Mouse (Mus musculus): ENCODE data around the gene Pih1d1. TPM values are rescaled to one million over a fixed set of nuclear protein-coding genes. Genes with fewer than 3 reads are reported as not detected.

The Pih1d1 gene
- polyA plus RNA-seq, 1 experiment: 80.3 TPM

- Histone ChIP-seq H3K4me3 (ENCODE audit: insufficient read depth, low read depth, low read length) (no peak overlapping the region), H3K4me1 (ENCODE audit: control insufficient read depth, insufficient read depth, low read length) (no peaks in the 10 kb centered on the region), H3K27ac (ENCODE audit: insufficient read depth, low read depth, low read length) (no peak overlapping the region), H3K27me3 (replicated peaks; ENCODE audit: control insufficient read depth, insufficient read depth, low read length) (no peaks in the 10 kb centered on the region), H3K36me3 (ENCODE audit: control insufficient read depth, insufficient read depth, low read length) (no peaks in the 10 kb centered on the region)
- DNase-seq: no peak
- TF ChIP-seq POLR2A (IDR thresholded peaks at IDR 0.05; ENCODE audit: low read depth, low read length) (no peak), CTCF (conservative IDR thresholded peaks at IDR 0.05; ENCODE audit: insufficient read depth, insufficient read length, low read depth, low read length) (no peak)
- WGBS: 88% methylated on average over 9 of the region's 9 CpGs
Measured at GRCm38 (mm10) chr7:45155590-45155989, 1.5 kb downstream of the Pih1d1 start.

- H3K36me3 ChIP-seq (ENCODE audit: control insufficient read depth, insufficient read depth, low read length): no peaks in the 10 kb centered on the region
- H3K4me3 ChIP-seq (ENCODE audit: insufficient read depth, low read depth, low read length): no peak overlapping the region
- WGBS: 94% methylated on average over 15 of the region's 15 CpGs
- H3K27ac ChIP-seq (ENCODE audit: insufficient read depth, low read depth, low read length): no peak overlapping the region
- H3K4me1 ChIP-seq (ENCODE audit: control insufficient read depth, insufficient read depth, low read length): no peaks in the 10 kb centered on the region
- H3K27me3 ChIP-seq (replicated peaks; ENCODE audit: control insufficient read depth, insufficient read depth, low read length): no peaks in the 10 kb centered on the region
- TF ChIP-seq CTCF (conservative IDR thresholded peaks at IDR 0.05; ENCODE audit: insufficient read depth, insufficient read length, low read depth, low read length): no peak
- TF ChIP-seq POLR2A (IDR thresholded peaks at IDR 0.05; ENCODE audit: low read depth, low read length): no peak
- no peak for DNase-seq
Measured at GRCm38 (mm10) chr7:45156206-45156605, 2.1 kb downstream of the Pih1d1 start.

- Histone ChIP-seq H3K27me3 (replicated peaks; ENCODE audit: control insufficient read depth, insufficient read depth, low read length) (no peaks in the 10 kb centered on the region), H3K4me1 (ENCODE audit: control insufficient read depth, insufficient read depth, low read length) (no peaks in the 10 kb centered on the region; the same call in 1 of the 2 replicates), H3K36me3 (ENCODE audit: control insufficient read depth, insufficient read depth, low read length) (no peaks in the 10 kb centered on the region), H3K4me3 (ENCODE audit: insufficient read depth, low read depth, low read length) (no peak overlapping the region), H3K27ac (ENCODE audit: insufficient read depth, low read depth, low read length) (no peak overlapping the region)
- 87% methylated on average over 14 of the region's 14 CpGs for WGBS
- DNase-seq: no peak
- TF ChIP-seq CTCF (conservative IDR thresholded peaks at IDR 0.05; ENCODE audit: insufficient read depth, insufficient read length, low read depth, low read length) (no peak), POLR2A (IDR thresholded peaks at IDR 0.05; ENCODE audit: low read depth, low read length) (no peak)
Measured at GRCm38 (mm10) chr7:45157459-45157858, 3.4 kb downstream of the Pih1d1 start.

GRCm38 (mm10) chr7:45158991-45159390, 4.9 kb downstream of the Pih1d1 start:
- TF ChIP-seq CTCF (conservative IDR thresholded peaks at IDR 0.05; ENCODE audit: insufficient read depth, insufficient read length, low read depth, low read length) (no peak), POLR2A (IDR thresholded peaks at IDR 0.05; ENCODE audit: low read depth, low read length) (no peak)
- no peak overlapping the region for H3K27ac ChIP-seq (ENCODE audit: insufficient read depth, low read depth, low read length)
- H3K36me3 ChIP-seq (ENCODE audit: control insufficient read depth, insufficient read depth, low read length): no peaks in the 10 kb centered on the region

GRCm38 (mm10) chr7:45160316-45160800, 6.3 kb downstream of the Pih1d1 start:
- no peaks in the 10 kb centered on the region for H3K27me3 ChIP-seq (replicated peaks; ENCODE audit: control insufficient read depth, insufficient read depth, low read length)
- no peaks in the 10 kb centered on the region for H3K36me3 ChIP-seq (ENCODE audit: control insufficient read depth, insufficient read depth, low read length)
- no peak overlapping the region for H3K4me3 ChIP-seq (ENCODE audit: insufficient read depth, low read depth, low read length)
- WGBS: 98% methylated on average over 6 of the region's 6 CpGs
- DNase-seq: no peak
- no peak overlapping the region for H3K27ac ChIP-seq (ENCODE audit: insufficient read depth, low read depth, low read length)
- no peaks in the 10 kb centered on the region; the same call in 1 of the 2 replicates for H3K4me1 ChIP-seq (ENCODE audit: control insufficient read depth, insufficient read depth, low read length)
- no peak for TF ChIP-seq POLR2A (IDR thresholded peaks at IDR 0.05; ENCODE audit: low read depth, low read length)
- TF ChIP-seq CTCF (conservative IDR thresholded peaks at IDR 0.05; ENCODE audit: insufficient read depth, insufficient read length, low read depth, low read length): no peak

More at GRCm38 (mm10) chr7:45158991-45159390, 4.9 kb downstream of the Pih1d1 start:
- DNase-seq: no peak
- Histone ChIP-seq H3K4me3 (ENCODE audit: insufficient read depth, low read depth, low read length) (no peak overlapping the region), H3K4me1 (ENCODE audit: control insufficient read depth, insufficient read depth, low read length) (no peaks in the 10 kb centered on the region; the same call in 1 of the 2 replicates), H3K27me3 (replicated peaks; ENCODE audit: control insufficient read depth, insufficient read depth, low read length) (no peaks in the 10 kb centered on the region)
- 88% methylated on average over 6 of the region's 6 CpGs for WGBS

GRCm38 (mm10) chr7:45160866-45161265, 6.8 kb downstream of the Pih1d1 start:
- no peaks in the 10 kb centered on the region for H3K27me3 ChIP-seq (replicated peaks; ENCODE audit: control insufficient read depth, insufficient read depth, low read length)

GRCm38 (mm10) chr7:45161612-45162473, 7.7 kb downstream of the Pih1d1 start:
- H3K36me3 ChIP-seq (ENCODE audit: control insufficient read depth, insufficient read depth, low read length): no peaks in the 10 kb centered on the region
- peak overlapping the region; percentile 38 for H3K4me3 ChIP-seq (ENCODE audit: insufficient read depth, low read depth, low read length)
- 3% methylated on average over 35 of the region's 35 CpGs for WGBS
- DNase-seq: peak; percentile 91
- no peaks in the 10 kb centered on the region for H3K27me3 ChIP-seq (replicated peaks; ENCODE audit: control insufficient read depth, insufficient read depth, low read length)
- H3K4me1 ChIP-seq (ENCODE audit: control insufficient read depth, insufficient read depth, low read length): no peaks in the 10 kb centered on the region; the same call in 1 of the 2 replicates
- H3K27ac ChIP-seq (ENCODE audit: insufficient read depth, low read depth, low read length): no peak overlapping the region
- TF ChIP-seq CTCF (conservative IDR thresholded peaks at IDR 0.05; ENCODE audit: insufficient read depth, insufficient read length, low read depth, low read length) (peak; percentile 79), POLR2A (IDR thresholded peaks at IDR 0.05; ENCODE audit: low read depth, low read length) (no peak)

More at GRCm38 (mm10) chr7:45160866-45161265, 6.8 kb downstream of the Pih1d1 start:
- Histone ChIP-seq H3K4me1 (ENCODE audit: control insufficient read depth, insufficient read depth, low read length) (no peaks in the 10 kb centered on the region; the same call in 1 of the 2 replicates), H3K27ac (ENCODE audit: insufficient read depth, low read depth, low read length) (no peak overlapping the region), H3K4me3 (ENCODE audit: insufficient read depth, low read depth, low read length) (no peak overlapping the region), H3K36me3 (ENCODE audit: control insufficient read depth, insufficient read depth, low read length) (no peaks in the 10 kb centered on the region)
- TF ChIP-seq CTCF (conservative IDR thresholded peaks at IDR 0.05; ENCODE audit: insufficient read depth, insufficient read length, low read depth, low read length) (no peak), POLR2A (IDR thresholded peaks at IDR 0.05; ENCODE audit: low read depth, low read length) (no peak)
- WGBS: 80% methylated on average over 3 of the region's 3 CpGs
- no peak for DNase-seq
